Mouse (Mus musculus): ENCODE measurements at regions not wholly inside any gene's neighbourhood (a gene's known extent, or its start where the extent isn't known, plus 50 kb on each side); places are given as distances from the start of the nearest gene placed in this dataset.
A peak's percentile ranks its signal among the peaks of the same experiment; 100 is the strongest.

- DNase-seq = no peak
These were observed 401.6 kb upstream of the Nmur2 start for GRCm38 (mm10) chr11:56442381-56442780.

- no peak for DNase-seq
These were observed 400.3 kb upstream of the Nmur2 start for GRCm38 (mm10) chr11:56441071-56441470.

- peak; percentile 1 for DNase-seq
These were observed 390.3 kb upstream of the Nmur2 start for GRCm38 (mm10) chr11:56431089-56431488.

GRCm38 (mm10) chr11:56384761-56385160 lies 344.0 kb upstream of the Nmur2 start:
- DNase-seq = no peak

- no peak for DNase-seq
These were observed 336.7 kb upstream of the Nmur2 start for GRCm38 (mm10) chr11:56377535-56377934.

- no peak for DNase-seq
These were observed 333.5 kb upstream of the Nmur2 start for GRCm38 (mm10) chr11:56374329-56374728.

GRCm38 (mm10) chr11:56373624-56374023 lies 332.8 kb upstream of the Nmur2 start:
- no peak for DNase-seq

- DNase-seq = no peak
These were observed 316.9 kb upstream of the Nmur2 start for GRCm38 (mm10) chr11:56357690-56358089.

GRCm38 (mm10) chr11:56351798-56352366 lies 311.1 kb upstream of the Nmur2 start:
- no peak for DNase-seq

GRCm38 (mm10) chr11:56351231-56351630 lies 310.4 kb upstream of the Nmur2 start:
- no peak for DNase-seq

GRCm38 (mm10) chr11:56349766-56350165 lies 309.0 kb upstream of the Nmur2 start:
- no peak for DNase-seq

- no peak for DNase-seq
These were observed 307.6 kb upstream of the Nmur2 start for GRCm38 (mm10) chr11:56348408-56348807.

- no peak for DNase-seq
These were observed 302.3 kb upstream of the Nmur2 start for GRCm38 (mm10) chr11:56343083-56343482.

GRCm38 (mm10) chr11:56341731-56342130 lies 300.9 kb upstream of the Nmur2 start:
- DNase-seq = no peak

GRCm38 (mm10) chr11:56341040-56341439 lies 300.2 kb upstream of the Nmur2 start:
- no peak for DNase-seq

- DNase-seq = no peak
These were observed 297.7 kb upstream of the Nmur2 start for GRCm38 (mm10) chr11:56338511-56338910.

GRCm38 (mm10) chr11:56335937-56336336 lies 295.1 kb upstream of the Nmur2 start:
- DNase-seq = no peak

- no peak for DNase-seq
These were observed 279.5 kb upstream of the Nmur2 start for GRCm38 (mm10) chr11:56320293-56320692.

- no peak for DNase-seq
These were observed 274.6 kb upstream of the Nmur2 start for GRCm38 (mm10) chr11:56315221-56315987.

GRCm38 (mm10) chr11:56309549-56309948 lies 268.7 kb upstream of the Nmur2 start:
- DNase-seq = no peak

GRCm38 (mm10) chr11:56308383-56309105 lies 267.7 kb upstream of the Nmur2 start:
- DNase-seq = no peak

GRCm38 (mm10) chr11:56307051-56307450 lies 266.2 kb upstream of the Nmur2 start:
- no peak for DNase-seq

- DNase-seq = no peak
These were observed 250.1 kb upstream of the Nmur2 start for GRCm38 (mm10) chr11:56290651-56291578.

All from cerebellum, adult 9-11 months (tissue).